Comparison of ENCODE assay signal across 8 mouse cellular contexts in the genomic region with DNA sequence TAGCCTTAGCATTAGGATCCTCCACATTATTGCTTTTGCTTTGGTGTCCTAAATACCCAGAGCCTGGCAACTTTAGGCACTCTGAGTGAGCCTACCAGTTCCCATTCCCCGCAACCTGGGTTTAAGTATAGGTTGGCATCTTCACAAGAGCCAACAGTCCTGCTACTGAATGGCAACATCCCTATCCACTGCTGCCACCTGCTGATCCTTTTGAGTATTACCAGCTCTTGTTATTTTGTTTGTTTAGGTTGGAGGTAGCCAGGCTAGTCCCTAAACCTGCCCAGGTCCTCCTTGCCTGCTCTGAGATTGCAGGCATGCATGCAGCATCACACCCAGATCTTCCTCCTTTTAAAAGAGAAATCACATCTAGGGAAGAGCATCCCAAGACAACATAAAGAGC. TPM values are rescaled to one million over a fixed set of nuclear protein-coding genes. Genes with fewer than 3 reads are reported as not detected.
DNase-seq lines count a peak whose midpoint lies in the region; ATAC-seq and TF ChIP-seq lines count a peak whose summit lies in the region.
"Not testable (repeated sequence)": the region's sequence is repeated elsewhere in the genome, so short reads cannot be mapped to it uniquely, and the experiment has no call there.
"Had no signal": no experiment of that assay in that cellular context is flagged by ENCODE, and none has a peak within 500 bp of the region (broad histone marks: within the 10 kb centered on the region; RNA-seq: fewer than 3 reads in every experiment).

No protein-coding gene starts in this region.

- H3K9me3 ChIP-seq in embryonic facial prominence, embryonic 14.5 days (ENCODE audit: control insufficient read depth, low read length); heart, embryonic 16.5 days (replicated peaks; ENCODE audit: control insufficient read depth, low read length); kidney, embryonic 16.5 days (ENCODE audit: low read length); limb, embryonic 11.5 days (ENCODE audit: control insufficient read depth, low read length); midbrain, embryonic 15.5 days: not testable (repeated sequence)

- H3K4me3 ChIP-seq in embryonic facial prominence, embryonic 14.5 days (ENCODE audit: low read depth, low read length); heart, embryonic 16.5 days (ENCODE audit: low read length); kidney, embryonic 16.5 days (ENCODE audit: low read length); limb, embryonic 11.5 days (ENCODE audit: low read depth, low read length); midbrain, embryonic 15.5 days; spleen, adult 2 months (ENCODE audit: extremely low read depth, insufficient read depth, insufficient read length): not testable (repeated sequence)

- peak; percentile 64; the same call in 1 of the 2 replicates for ATAC-seq in embryonic facial prominence, embryonic 14.5 days (ENCODE audit: low read depth)
- ATAC-seq in heart, embryonic 16.5 days (replicated peaks; ENCODE audit: extremely low read depth, insufficient read depth, low FRiP score), result 0 out of 2 replicates have a peak, but pooled peaks have one; percentile 29
- ATAC-seq in kidney, embryonic 16.5 days (ENCODE audit: low FRiP score, low TSS enrichment), result 0 out of 2 replicates have a peak, but pooled peaks have one; percentile 46
- ATAC-seq in limb, embryonic 11.5 days (ENCODE audit: insufficient number of reproducible peaks, low FRiP score, low TSS enrichment, low read depth), result peak; percentile 44; the same call in 1 of the 2 replicates
- ATAC-seq in midbrain, embryonic 15.5 days (replicated peaks), result peak; percentile 32; the same call in 1 of the 2 replicates

- peak; percentile 87 for DNase-seq in adrenal gland, postnatal 10 days
- peak; percentile 37 for DNase-seq in embryonic facial prominence, embryonic 14.5 days (ENCODE audit: low spot score)
- DNase-seq in limb, embryonic 11.5 days (ENCODE audit: low spot score), result peak; percentile 62
- DNase-seq in spleen, adult 2 months (ENCODE audit: low read depth in 1 of 2, low spot score in 2 of 2), result peak in 1 of 2 experiments; percentile 66

- not testable (repeated sequence) for H3K36me3 ChIP-seq in embryonic facial prominence, embryonic 14.5 days (ENCODE audit: control insufficient read depth, insufficient read depth, low read length); heart, embryonic 16.5 days (ENCODE audit: control insufficient read depth, insufficient read depth); kidney, embryonic 16.5 days (ENCODE audit: insufficient read depth, low read length); limb, embryonic 11.5 days (ENCODE audit: control insufficient read depth, insufficient read depth, low read length); midbrain, embryonic 15.5 days (replicated peaks); spleen, adult 2 months (ENCODE audit: control insufficient read depth, insufficient read depth, low read length)

- TF ChIP-seq POLR2A in spleen, adult 2 months (IDR thresholded peaks at IDR 0.05; ENCODE audit: low read depth, low read length), result not testable (repeated sequence)

- peak; percentile 30; the same call in 1 of the 2 replicates for TF ChIP-seq CTCF in spleen, adult 2 months (IDR thresholded peaks at IDR 0.05; ENCODE audit: extremely low read depth, insufficient read depth, insufficient read length, insufficient replicate concordance)

- not testable (repeated sequence) for H3K4me2 ChIP-seq in embryonic facial prominence, embryonic 14.5 days (ENCODE audit: low read depth, low read length); heart, embryonic 16.5 days (ENCODE audit: low read depth, low read length); kidney, embryonic 16.5 days (replicated peaks; ENCODE audit: low read depth, low read length); limb, embryonic 11.5 days (ENCODE audit: low read depth, severe bottlenecking); midbrain, embryonic 15.5 days

- not testable (repeated sequence) for H3K27me3 ChIP-seq in embryonic facial prominence, embryonic 14.5 days (replicated peaks; ENCODE audit: control insufficient read depth, insufficient read depth, low read length); heart, embryonic 16.5 days (ENCODE audit: control insufficient read depth, insufficient read depth, low read length); kidney, embryonic 16.5 days (ENCODE audit: insufficient read depth, low read length); limb, embryonic 11.5 days (ENCODE audit: control insufficient read depth, insufficient read depth, low read length); midbrain, embryonic 15.5 days (replicated peaks); spleen, adult 2 months (ENCODE audit: control insufficient read depth, insufficient read depth, low read length)

- WGBS in embryonic facial prominence, embryonic 14.5 days, result 69% methylated on average over 1 of the region's 1 CpGs
- 39% methylated on average over 1 of the region's 1 CpGs for WGBS in heart, embryonic 16.5 days
- 29% methylated on average over 1 of the region's 1 CpGs for WGBS in kidney, embryonic 16.5 days
- 36% methylated on average over 1 of the region's 1 CpGs for WGBS in limb, embryonic 11.5 days
- 10% methylated on average over 1 of the region's 1 CpGs for WGBS in midbrain, embryonic 15.5 days
- WGBS in spleen, adult 2 months, result 33% methylated on average over 1 of the region's 1 CpGs

- H3K9ac ChIP-seq in embryonic facial prominence, embryonic 14.5 days (ENCODE audit: low read depth, low read length); heart, embryonic 16.5 days (ENCODE audit: low read length); kidney, embryonic 16.5 days (replicated peaks; ENCODE audit: low read length); limb, embryonic 11.5 days (ENCODE audit: low read length); midbrain, embryonic 15.5 days: not testable (repeated sequence)

- H3K4me1 ChIP-seq in embryonic facial prominence, embryonic 14.5 days (ENCODE audit: control insufficient read depth, insufficient read depth, low read length); heart, embryonic 16.5 days (ENCODE audit: control insufficient read depth, insufficient read depth, low read length); kidney, embryonic 16.5 days (ENCODE audit: insufficient read depth, low read length); limb, embryonic 11.5 days (ENCODE audit: control insufficient read depth, insufficient read depth, low read length); midbrain, embryonic 15.5 days; spleen, adult 2 months (ENCODE audit: control insufficient read depth, insufficient read depth, insufficient read length): not testable (repeated sequence)

- H3K27ac ChIP-seq in embryonic facial prominence, embryonic 14.5 days (replicated peaks; ENCODE audit: low read depth, low read length); heart, embryonic 16.5 days (ENCODE audit: low read length); kidney, embryonic 16.5 days (ENCODE audit: low read length); limb, embryonic 11.5 days (replicated peaks; ENCODE audit: low read depth, low read length); midbrain, embryonic 15.5 days; spleen, adult 2 months (ENCODE audit: insufficient read depth, low read length): not testable (repeated sequence)

RNA-seq across cellular contexts. Expression of gene Ang, which starts 7.3 kb away (rescaled TPM):
- 10 to 100 TPM; 14.3 to 22.4 TPM for total RNA-seq in adrenal gland, postnatal 10 days (2021)
- 8.8 and 10.3 TPM in 2 replicates for polyA plus RNA-seq in embryonic facial prominence, embryonic 14.5 days (2014; fragmentation: Nextera tagmentation; extraction: Ambion mirVana)
- polyA plus RNA-seq in heart, embryonic 16.5 days (2015; fragmentation: Nextera tagmentation; extraction: Ambion mirVana), result 3.4 and 4.4 TPM in 2 replicates
- polyA plus RNA-seq in kidney, embryonic 16.5 days (2015; fragmentation: Nextera tagmentation; extraction: Ambion mirVana), result 8.6 and 8.9 TPM in 2 replicates
- 1.9 and 2.2 TPM in 2 replicates for polyA plus RNA-seq in limb, embryonic 11.5 days (2014; fragmentation: Nextera tagmentation; extraction: Ambion mirVana)
- 4.5 and 4.8 TPM in 2 replicates for polyA plus RNA-seq in midbrain, embryonic 15.5 days (2015; fragmentation: Nextera tagmentation; extraction: Ambion mirVana)
- polyA plus RNA-seq in spleen, adult 2 months (2012; rRNA removed), result 2.8 and 3.5 TPM in 2 replicates

RNA-seq across cellular contexts. Expression of gene Rnase4, which starts 7.4 kb away (rescaled TPM):
- total RNA-seq in adrenal gland, postnatal 10 days (2021), result 100 to 1,000 TPM in 1 of 2 experiments, 10 to 100 TPM in 1; 78.4 to 110 TPM
- polyA plus RNA-seq in embryonic facial prominence, embryonic 14.5 days (2014; fragmentation: Nextera tagmentation; extraction: Ambion mirVana), result 63.8 and 73.0 TPM in 2 replicates
- polyA plus RNA-seq in heart, embryonic 16.5 days (2015; fragmentation: Nextera tagmentation; extraction: Ambion mirVana), result 27.3 and 30.5 TPM in 2 replicates
- 45.5 and 47.7 TPM in 2 replicates for polyA plus RNA-seq in kidney, embryonic 16.5 days (2015; fragmentation: Nextera tagmentation; extraction: Ambion mirVana)
- 7.1 and 8.8 TPM in 2 replicates for polyA plus RNA-seq in limb, embryonic 11.5 days (2014; fragmentation: Nextera tagmentation; extraction: Ambion mirVana)
- polyA plus RNA-seq in midbrain, embryonic 15.5 days (2015; fragmentation: Nextera tagmentation; extraction: Ambion mirVana), result 13.9 and 15.6 TPM in 2 replicates
- polyA plus RNA-seq in spleen, adult 2 months (2012; rRNA removed), result 18.2 TPM in 2 replicates

RNA-seq across cellular contexts. Expression of gene Eddm3b, which starts 15.9 kb away (rescaled TPM):
- total RNA-seq in adrenal gland, postnatal 10 days (2021), result not detected
- not detected in 2 replicates for polyA plus RNA-seq in embryonic facial prominence, embryonic 14.5 days (2014; fragmentation: Nextera tagmentation; extraction: Ambion mirVana)
- not detected in 2 replicates for polyA plus RNA-seq in heart, embryonic 16.5 days (2015; fragmentation: Nextera tagmentation; extraction: Ambion mirVana)
- 1.5 and 2.2 TPM in 2 replicates for polyA plus RNA-seq in kidney, embryonic 16.5 days (2015; fragmentation: Nextera tagmentation; extraction: Ambion mirVana)
- not detected in 2 replicates for polyA plus RNA-seq in limb, embryonic 11.5 days (2014; fragmentation: Nextera tagmentation; extraction: Ambion mirVana)
- not detected in 2 replicates for polyA plus RNA-seq in midbrain, embryonic 15.5 days (2015; fragmentation: Nextera tagmentation; extraction: Ambion mirVana)
- not detected in 2 replicates for polyA plus RNA-seq in spleen, adult 2 months (2012; rRNA removed)

RNA-seq across cellular contexts. Expression of gene Olfr750, which starts 24.1 kb away (rescaled TPM):
- not detected for total RNA-seq in adrenal gland, postnatal 10 days (2021)
- polyA plus RNA-seq in embryonic facial prominence, embryonic 14.5 days (2014; fragmentation: Nextera tagmentation; extraction: Ambion mirVana), result not detected in 2 replicates
- polyA plus RNA-seq in heart, embryonic 16.5 days (2015; fragmentation: Nextera tagmentation; extraction: Ambion mirVana), result not detected in 2 replicates
- not detected in 2 replicates for polyA plus RNA-seq in kidney, embryonic 16.5 days (2015; fragmentation: Nextera tagmentation; extraction: Ambion mirVana)
- not detected in 2 replicates for polyA plus RNA-seq in limb, embryonic 11.5 days (2014; fragmentation: Nextera tagmentation; extraction: Ambion mirVana)
- 0.08 and 0.09 TPM in 2 replicates for polyA plus RNA-seq in midbrain, embryonic 15.5 days (2015; fragmentation: Nextera tagmentation; extraction: Ambion mirVana)
- polyA plus RNA-seq in spleen, adult 2 months (2012; rRNA removed), result not detected in 2 replicates
- polyA plus RNA-seq: myocyte had no signal

RNA-seq across cellular contexts. Expression of gene Rnase6, which starts 25.4 kb away (rescaled TPM):
- total RNA-seq in adrenal gland, postnatal 10 days (2021), result 1 to 10 TPM; 1.6 to 2.0 TPM
- polyA plus RNA-seq in embryonic facial prominence, embryonic 14.5 days (2014; fragmentation: Nextera tagmentation; extraction: Ambion mirVana), result 1.3 TPM in 2 replicates
- 0.80 and 1.1 TPM in 2 replicates for polyA plus RNA-seq in heart, embryonic 16.5 days (2015; fragmentation: Nextera tagmentation; extraction: Ambion mirVana)
- 0.64 and 0.89 TPM in 2 replicates for polyA plus RNA-seq in kidney, embryonic 16.5 days (2015; fragmentation: Nextera tagmentation; extraction: Ambion mirVana)
- polyA plus RNA-seq in limb, embryonic 11.5 days (2014; fragmentation: Nextera tagmentation; extraction: Ambion mirVana), result 0.20 and 0.41 TPM in 2 replicates
- 1.1 and 1.3 TPM in 2 replicates for polyA plus RNA-seq in midbrain, embryonic 15.5 days (2015; fragmentation: Nextera tagmentation; extraction: Ambion mirVana)
- 90.3 and 109 TPM in 2 replicates for polyA plus RNA-seq in spleen, adult 2 months (2012; rRNA removed)
